Mouse (Mus musculus): ENCODE data around the gene Washc2.

Washc2 gene

GRCm38 (mm10) chr6:116262824-116263223, 55.0 kb downstream of the Washc2 start:
- DNase-seq (ENCODE audit: low read depth, low spot score): no peak

GRCm38 (mm10) chr6:116264018-116264651, 56.3 kb downstream of the Washc2 start, which contains the start of gene Zfand4:
TSS of gene Zfand4 (plus strand) at chr6:116264222.
- peak; percentile 70 for DNase-seq (ENCODE audit: low read depth, low spot score)

- DNase-seq (ENCODE audit: low read depth, low spot score): no peak
Measured at GRCm38 (mm10) chr6:116264836-116265235, 57.0 kb downstream of the Washc2 start.

GRCm38 (mm10) chr6:116265603-116266002, 57.8 kb downstream of the Washc2 start:
- DNase-seq (ENCODE audit: low read depth, low spot score): no peak

GRCm38 (mm10) chr6:116266273-116267109, 58.7 kb downstream of the Washc2 start:
- no peak for DNase-seq (ENCODE audit: low read depth, low spot score)

- no peak for DNase-seq (ENCODE audit: low read depth, low spot score)
Measured at GRCm38 (mm10) chr6:116267110-116267423, 59.2 kb downstream of the Washc2 start.

GRCm38 (mm10) chr6:116275695-116276094, 67.9 kb downstream of the Washc2 start:
- DNase-seq (ENCODE audit: low read depth, low spot score): no peak

GRCm38 (mm10) chr6:116278679-116279317, 71.0 kb downstream of the Washc2 start:
- no peak for DNase-seq (ENCODE audit: low read depth, low spot score)

- DNase-seq (ENCODE audit: low read depth, low spot score): no peak
Measured at GRCm38 (mm10) chr6:116281014-116281413, 73.2 kb downstream of the Washc2 start.

GRCm38 (mm10) chr6:116282546-116282945, 74.7 kb downstream of the Washc2 start:
- DNase-seq (ENCODE audit: low read depth, low spot score): no peak

- DNase-seq (ENCODE audit: low read depth, low spot score): no peak
Measured at GRCm38 (mm10) chr6:116283280-116283679, 75.4 kb downstream of the Washc2 start.

- no peak for DNase-seq (ENCODE audit: low read depth, low spot score)
Measured at GRCm38 (mm10) chr6:116286321-116286720, 78.5 kb downstream of the Washc2 start.

GRCm38 (mm10) chr6:116286870-116287575, 79.2 kb downstream of the Washc2 start:
- no peak for DNase-seq (ENCODE audit: low read depth, low spot score)

GRCm38 (mm10) chr6:116311411-116311810, 103.6 kb downstream of the Washc2 start:
- DNase-seq (ENCODE audit: low read depth, low spot score): no peak

Data from brain, embryonic 18.5 days (tissue).